Mouse (Mus musculus): ENCODE data around the gene Aldh1a2.

The Aldh1a2 gene

DNA sequence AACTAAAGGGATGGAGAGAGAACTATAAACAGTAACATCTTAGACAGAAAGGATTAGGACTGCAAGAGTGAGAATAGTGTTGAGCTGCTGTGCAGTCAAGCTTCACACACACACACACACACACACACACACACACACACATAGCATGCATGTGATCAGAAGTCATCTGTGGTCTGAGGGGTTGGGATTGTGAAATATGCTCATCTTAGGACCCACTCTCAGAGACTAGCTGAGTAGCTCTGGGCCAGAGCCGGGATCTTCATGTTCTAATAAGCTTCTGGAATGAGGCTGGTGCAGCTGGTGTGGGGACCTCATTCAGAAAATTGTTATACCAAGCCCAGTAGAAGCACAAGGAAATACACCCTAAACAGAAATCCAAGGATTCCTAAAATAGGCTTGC is 75.1 kb downstream of the Aldh1a2 start:
- DNase-seq, result no peak

DNA sequence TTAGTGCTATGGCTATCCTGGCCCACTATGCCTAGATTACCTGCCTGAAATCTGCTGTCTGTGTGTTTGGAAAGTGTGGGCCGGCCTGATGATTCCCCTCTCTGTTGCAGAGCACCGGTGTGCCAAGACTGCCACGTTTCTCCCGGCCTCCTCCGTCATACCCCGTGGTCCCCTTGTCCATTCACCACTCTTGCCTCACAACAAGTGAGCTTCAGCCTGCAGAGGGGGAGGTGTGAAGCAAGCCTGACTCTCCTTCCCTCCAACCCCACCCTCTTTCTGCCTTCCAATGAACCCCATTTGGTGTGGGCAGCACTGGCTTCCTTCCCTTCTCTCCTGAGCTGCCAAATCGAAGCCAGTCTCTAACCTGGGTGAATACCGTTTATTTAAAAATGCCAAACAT is 79.9 kb downstream of the Aldh1a2 start:
- DNase-seq, result no peak

DNA sequence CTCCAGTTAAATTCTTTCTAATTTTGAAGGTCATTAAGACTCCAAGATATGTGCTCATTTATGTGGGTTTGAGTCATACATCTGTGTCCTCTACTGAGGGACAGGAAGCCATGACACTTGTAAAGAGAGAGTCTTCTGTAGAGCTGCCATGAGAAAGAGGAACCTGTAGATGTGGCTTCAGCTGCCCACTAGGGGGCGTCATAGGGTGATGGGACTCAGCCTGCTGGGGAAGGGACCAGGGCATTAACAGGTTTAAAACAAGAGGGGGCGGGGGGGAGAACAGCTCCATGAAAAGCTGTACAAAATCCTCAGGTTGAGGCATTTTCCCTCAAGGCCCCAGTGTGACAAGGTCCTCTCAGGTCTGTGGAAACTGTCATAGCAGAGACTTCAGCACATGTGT is 88.0 kb downstream of the Aldh1a2 start:
- DNase-seq, result no peak

DNA sequence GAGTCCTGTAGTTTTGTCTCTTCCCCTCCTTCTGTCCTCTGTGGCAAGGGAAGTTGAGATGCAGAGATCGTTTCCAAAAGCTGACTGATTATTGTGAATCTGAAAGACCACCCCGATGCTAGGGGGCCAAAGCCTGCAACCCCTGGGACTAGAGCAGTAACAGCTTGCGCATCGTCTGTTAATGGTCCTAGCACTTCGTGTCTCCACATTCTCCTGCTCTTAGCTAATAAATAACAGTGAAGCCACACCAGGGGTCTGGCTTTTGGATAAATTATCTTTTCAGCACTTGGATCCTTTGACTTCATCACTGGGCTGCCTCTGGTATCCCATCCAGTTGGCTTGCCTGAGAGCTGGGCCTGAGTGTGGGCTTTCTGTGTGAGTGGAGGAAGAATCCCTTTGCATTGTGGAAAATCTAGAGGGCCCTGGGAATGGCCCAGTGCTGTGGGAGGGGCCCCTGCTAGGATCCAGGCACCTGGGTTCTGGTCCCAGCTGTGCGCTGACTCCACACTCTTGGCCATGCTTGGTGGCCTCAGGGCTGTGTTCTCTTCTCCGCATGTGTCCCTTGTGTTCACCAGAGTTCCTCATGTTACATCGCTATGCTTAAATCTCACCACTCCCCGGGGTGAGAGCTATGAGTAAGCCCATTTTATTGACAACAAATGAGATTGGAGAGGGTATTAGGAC is 91.7 kb downstream of the Aldh1a2 start:
- peak in 1 of 2 experiments; percentile 41 for DNase-seq

DNA sequence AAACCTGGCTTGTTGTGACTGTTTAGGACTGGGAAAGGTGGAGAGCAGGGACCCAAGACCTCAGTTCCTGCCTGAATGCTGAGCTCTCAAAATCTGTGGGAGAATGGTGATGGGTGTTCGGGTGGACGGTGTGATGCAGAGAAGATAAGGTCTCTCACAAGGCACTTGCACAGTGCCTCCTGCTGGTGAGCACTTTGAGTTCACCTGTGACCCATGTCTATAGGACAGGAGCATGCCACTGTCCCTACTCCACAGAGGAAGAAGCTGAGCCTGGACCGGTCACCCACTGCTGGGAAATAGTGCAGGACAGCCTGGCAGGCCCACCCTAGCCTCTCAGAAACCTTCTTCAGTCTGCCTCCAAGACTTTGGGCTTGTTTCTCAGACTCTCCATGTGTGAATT is 100.4 kb downstream of the Aldh1a2 start:
- no peak for DNase-seq

DNA sequence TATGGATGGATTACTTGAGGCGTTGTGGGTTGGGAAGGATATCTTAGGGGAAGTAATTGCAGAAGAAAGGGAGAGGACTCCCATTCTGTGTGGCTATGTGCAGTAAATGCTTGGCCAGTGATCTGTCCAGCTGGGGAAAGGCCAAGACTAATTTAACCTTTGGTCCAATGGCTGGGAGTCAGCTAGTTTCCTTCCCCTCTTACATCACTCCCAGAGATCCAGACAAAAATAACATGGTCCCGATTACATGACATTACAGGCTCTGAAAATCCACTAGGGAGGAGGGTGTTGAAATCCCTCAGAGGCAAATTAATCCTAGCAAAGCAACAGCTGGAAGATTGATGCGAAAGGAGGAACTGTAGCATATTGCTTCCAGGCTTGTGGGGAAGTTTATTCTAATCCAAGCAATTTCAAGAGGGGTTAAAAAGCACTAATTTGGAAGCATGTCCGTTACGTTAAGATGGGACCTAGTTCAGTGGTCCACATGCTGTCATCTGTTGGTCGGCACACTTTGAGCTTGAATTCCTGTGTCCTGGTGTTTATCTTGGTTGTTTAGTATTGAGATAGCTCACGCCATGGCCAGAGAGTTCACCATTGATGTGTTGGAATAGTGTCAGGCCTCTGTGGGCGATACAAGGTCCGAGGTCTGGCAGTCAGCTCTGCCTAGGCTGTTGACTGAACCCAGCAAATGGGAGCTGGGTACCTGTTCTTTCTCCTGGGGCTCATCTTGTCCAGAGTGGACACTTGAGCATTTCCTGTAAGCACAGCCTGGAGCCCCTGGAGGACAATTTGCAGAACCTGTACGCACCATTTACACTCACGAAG is 101.7 kb downstream of the Aldh1a2 start:
- DNase-seq, result peak; percentile 72 to 80

DNA sequence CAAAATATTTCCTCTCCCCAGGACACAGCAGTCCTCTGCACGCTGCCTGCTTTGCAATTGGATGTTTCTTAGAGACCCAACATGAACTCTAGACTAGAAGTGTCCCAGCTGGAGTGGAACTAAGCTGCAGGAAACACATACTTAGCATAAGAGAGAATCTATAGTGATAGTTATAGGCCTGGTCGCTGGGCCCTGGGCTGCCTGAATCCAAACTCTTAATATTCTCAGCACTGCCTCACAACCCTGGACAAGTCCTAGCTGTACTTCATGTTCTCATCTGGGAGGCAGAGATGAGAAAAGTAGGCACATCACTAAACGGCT is 102.3 kb downstream of the Aldh1a2 start:
- peak in 1 of 2 experiments; percentile 46 for DNase-seq

DNA sequence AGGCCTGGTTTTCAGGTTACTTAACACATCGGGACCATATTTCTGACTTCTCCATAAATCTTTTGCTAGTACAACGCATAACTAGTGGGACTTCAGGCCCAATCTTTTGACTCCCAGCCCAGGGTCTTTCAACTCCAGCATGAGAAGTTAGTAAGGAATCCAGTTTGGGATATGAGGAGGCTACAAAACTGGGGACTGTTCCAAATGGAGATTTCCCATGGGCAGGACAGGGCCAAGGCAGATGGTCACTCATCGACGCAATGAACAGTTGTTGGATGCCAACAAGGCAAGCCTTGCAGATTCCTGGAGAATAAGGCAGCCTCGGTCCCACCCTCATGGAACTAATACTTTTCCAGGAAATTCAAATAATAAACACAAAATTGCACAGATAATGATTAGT is 104.2 kb downstream of the Aldh1a2 start:
- DNase-seq, result no peak

DNA sequence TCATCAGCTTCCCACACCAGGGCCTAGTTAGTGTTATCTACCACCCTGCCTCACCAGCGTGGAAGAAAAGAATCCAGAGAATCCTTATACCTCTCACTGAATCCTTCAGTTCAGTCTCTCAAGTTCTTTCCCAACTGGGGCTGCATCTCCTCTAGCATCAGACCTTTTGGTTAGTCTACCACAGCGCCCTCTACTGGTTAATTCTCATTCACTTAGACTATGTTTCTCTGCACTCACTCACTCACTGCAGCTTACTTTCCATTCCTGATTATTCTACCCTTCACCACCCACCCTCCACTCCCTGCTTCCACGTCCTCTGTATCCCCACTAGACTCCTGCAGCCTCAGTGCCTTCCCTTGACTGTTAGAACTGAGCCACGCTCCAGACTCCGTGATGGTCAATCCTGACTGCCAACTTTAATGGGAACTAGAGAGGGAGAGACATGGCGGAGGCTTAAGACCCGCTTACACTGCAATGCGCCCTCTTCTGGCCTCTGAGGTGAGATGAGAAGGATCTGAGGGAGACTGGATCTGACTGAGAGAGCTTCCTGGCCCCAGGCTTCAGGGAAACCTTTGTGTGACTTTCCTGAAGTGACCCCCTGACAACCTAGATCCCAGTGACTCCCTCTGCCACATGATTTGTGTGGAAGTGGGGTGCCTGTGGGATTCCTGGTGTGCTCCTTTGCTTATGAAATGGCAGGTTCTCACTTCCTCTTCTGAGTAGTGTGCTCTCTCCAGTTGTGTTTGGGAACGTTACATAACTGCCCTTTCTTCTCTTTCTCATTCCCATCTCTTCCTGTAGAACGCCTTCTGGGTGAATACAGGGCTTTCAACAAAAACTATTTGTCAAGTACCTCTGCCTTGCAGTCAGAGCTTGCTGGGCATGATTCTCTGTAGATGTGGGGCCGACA is 104.9 kb downstream of the Aldh1a2 start:
- DNase-seq, result peak in 1 of 2 experiments; percentile 51

DNA sequence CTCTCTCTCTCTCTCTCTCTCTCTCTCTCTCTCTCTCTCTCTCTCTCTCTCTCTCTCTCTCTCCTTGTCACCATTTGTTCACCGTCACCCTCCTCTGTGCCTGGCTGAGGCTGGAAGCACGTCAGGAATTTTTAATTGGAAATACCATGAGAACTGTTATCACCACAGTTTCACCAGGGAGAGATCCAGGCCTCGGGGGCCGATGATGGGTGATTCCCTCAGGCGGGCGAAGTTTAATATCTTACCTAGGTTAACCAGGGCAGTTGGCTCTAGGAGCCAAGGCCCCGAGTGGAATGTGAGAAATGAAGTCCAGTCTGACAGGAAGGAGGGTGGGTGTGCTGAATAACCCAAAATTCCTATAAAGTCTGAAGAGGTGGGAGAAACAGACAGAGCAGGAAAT is 105.8 kb downstream of the Aldh1a2 start:
- DNase-seq, result peak; percentile 51 to 74

DNA sequence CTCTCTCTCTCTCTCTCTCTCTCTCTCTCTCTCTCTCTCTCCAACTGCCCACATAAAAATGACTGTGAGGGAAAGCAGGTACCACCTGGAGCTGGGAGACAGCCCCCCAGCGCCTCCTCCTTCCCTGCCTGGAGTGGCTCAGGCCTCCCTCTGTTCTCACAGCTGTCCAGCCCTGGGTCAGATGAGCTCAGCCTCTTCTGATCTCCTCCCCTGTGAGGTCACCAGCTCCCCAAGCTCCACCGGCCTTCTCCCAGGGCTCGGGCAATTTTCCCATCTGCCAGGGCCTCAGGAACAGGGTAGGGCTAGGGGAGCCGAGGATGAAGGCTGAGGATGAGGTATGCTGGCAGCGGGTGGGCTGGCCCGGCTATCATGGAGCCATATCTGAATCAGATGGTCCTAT is 106.3 kb downstream of the Aldh1a2 start:
- peak; percentile 55 to 74 for DNase-seq

DNA sequence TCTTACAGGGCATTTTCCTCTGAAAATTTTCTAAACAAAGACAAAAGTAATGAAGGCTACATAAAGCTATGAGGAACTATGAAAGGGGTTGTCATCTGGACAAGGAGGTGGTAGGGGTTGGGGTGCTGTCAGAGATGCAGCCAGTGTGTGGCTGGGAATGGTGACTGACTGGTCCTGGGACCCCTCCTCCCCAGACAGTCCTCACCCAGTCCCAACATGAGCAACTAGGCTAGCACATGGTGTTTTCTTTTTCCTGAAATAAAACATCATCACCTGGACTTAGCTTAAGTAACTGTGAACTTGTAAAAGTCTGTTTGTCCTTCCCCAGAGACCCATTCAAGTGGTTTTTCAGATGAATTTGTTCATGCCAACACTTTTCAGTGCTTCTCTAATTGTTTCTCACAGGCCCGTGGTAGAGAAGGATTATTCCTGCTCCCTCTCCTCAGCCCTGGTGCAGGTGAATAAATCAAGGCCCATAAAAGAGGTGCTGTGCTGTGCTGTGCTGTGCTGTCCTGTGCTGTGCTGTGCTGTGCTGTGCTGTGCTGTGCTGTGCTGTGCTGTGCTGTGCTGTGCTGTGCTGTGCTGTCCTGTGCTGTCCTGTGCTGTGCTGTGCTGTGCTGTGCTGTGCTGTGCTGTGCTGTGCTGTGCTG is 107.8 kb downstream of the Aldh1a2 start:
- DNase-seq, result no peak

DNA sequence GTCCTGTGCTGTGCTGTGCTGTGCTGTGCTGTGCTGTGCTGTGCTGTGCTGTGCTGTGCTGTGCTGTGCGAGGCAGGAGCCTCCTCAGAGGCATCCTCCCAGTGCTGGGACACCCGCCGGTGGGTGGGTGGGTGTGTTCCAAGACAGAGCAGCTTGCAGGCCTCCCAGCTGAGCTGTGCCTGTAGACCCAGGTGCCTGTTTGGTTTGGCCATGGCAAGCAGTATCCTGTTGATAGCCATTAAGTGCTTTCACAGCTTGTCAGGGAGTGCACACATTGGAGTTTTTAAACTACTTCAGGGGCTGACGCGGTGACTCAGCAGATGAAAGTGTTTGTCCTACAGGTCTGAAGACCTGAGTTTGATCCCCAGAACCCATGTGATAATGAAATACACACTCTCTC is 108.5 kb downstream of the Aldh1a2 start:
- no peak for DNase-seq

DNA sequence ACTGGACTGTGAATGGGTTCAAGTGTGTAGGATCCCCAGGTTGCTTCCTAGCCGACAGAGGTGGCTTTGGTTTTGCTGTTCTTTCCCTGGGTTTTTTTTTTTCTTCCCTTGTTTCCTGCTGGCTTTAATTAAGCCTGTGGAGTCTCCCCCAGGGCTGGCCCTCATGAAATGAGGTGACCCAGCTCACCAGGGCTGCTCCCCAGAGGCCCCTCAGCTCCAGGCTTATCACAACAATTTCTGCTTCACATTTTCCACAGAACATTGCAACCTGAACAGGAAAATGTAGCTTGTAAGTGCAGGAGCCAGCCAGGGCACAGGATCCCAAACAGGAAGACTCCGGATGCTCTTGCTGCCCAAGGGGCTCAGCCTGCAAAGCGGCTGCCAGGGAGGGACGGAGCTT is 110.7 kb downstream of the Aldh1a2 start:
- no peak for DNase-seq

DNA sequence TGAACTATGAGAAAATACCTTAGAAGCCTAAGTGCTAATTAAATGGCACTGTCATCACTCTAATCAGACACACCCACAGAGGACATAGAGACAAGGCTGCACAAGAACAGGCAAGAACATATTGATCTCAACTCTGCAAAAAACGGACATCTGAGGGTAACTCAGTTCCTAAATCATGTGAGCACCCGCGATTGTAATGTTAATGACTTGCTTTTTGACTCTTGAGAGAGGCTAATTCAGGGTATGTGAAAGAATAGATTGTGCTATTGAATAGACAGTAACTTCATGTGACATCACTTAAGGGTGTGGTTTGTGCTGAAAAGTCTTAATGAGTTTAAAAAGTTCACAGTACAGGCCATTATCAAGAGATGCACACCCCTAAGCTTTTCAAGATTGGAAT is 116.1 kb downstream of the Aldh1a2 start:
- no peak for DNase-seq

DNA sequence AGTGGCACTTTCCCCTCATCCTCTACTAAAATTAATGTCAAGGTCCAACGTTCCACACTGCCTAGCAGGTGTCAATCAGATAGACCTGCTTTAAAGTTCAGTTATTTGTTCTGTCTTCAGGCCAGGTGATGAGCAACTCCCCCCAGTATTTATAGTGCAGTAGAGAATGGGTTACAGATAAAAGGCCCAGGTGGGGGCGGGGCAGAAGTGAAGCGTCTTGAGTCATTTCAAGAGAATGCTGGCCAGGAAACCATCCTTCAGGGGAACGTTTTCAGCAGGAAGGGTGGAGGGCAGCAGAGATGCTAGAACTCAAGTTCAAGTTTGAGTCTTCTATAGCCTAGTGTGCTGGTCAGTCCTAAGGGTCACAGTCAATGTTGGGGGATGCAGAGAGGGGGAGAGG is 121.1 kb downstream of the Aldh1a2 start:
- no peak for DNase-seq

DNA sequence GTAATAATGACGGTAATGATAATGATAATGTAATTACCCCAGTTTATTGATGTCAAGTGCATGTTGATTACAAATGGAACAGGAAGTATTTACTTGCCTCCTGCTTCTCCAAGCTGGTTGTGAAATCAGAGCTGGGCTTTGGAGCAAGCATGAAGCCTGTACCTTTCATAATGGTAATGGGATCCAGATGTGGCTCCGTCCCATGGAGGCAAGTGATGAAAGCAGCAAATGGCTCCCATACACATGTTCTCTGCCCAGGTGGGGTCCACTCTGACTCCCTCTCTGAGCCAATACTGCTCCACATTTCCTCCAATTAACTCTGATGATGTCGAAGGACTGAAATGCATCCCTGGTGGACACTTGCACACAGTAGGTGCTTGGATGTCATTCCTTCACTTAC is 121.8 kb downstream of the Aldh1a2 start:
- no peak for DNase-seq

DNA sequence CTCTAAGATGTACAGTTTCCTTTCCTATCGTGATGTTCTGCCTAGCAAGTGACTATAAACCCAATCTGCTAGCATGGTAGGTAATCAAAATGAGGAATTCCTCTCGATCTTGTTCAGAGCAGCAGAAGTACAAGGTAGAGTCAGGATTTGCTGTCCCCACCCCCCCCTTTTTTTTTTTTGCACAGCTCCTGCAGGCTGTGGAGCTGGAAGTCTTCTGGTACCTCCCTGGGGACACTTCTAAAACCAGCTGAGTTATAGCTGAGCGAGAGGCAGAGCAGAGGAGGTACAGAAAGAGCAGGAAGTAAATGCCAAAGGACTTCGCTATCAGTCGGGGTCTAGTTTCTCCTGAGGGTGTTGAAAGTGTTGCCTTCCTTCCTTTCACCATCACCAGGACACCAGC is 124.5 kb downstream of the Aldh1a2 start:
- DNase-seq, result no peak
